In genomic region chr6:72283914-72284313, GRCm38 (mm10) we compare ENCODE assay signal across 10 mouse cellular contexts. TPM values are rescaled to one million over a fixed set of nuclear protein-coding genes. Genes with fewer than 3 reads are reported as not detected.
A peak's percentile ranks its signal among the peaks of the same experiment; 100 is the strongest.
DNase-seq lines count a peak whose midpoint lies in the region; TF ChIP-seq lines count a peak whose summit lies in the region.
"Had no signal": no experiment of that assay in that cellular context is flagged by ENCODE, and none has a peak within 500 bp of the region (broad histone marks: within the 10 kb centered on the region; RNA-seq: fewer than 3 reads in every experiment).

No protein-coding gene starts in this region.

- TF ChIP-seq CTCF in gastrocnemius, adult 2 months (IDR thresholded peaks at IDR 0.05) = peak; percentile 91; the same call in 1 of the 2 replicates

- H3K27me3 ChIP-seq in myocyte (ENCODE audit: control insufficient read depth, insufficient read depth, insufficient read length) = no peaks in the 10 kb centered on the region

- H3K79me2 ChIP-seq in myocyte (ENCODE audit: control insufficient read depth, insufficient read depth) = no peaks in the 10 kb centered on the region

- H3K27ac ChIP-seq in gastrocnemius, adult 2 months = no peak overlapping the region

- TF ChIP-seq POLR2A in myocyte (IDR thresholded peaks at IDR 0.05; ENCODE audit: insufficient read length, low read depth) = no peak

- no peak overlapping the region for H3K4me3 ChIP-seq in gastrocnemius, adult 2 months
- H3K4me3 ChIP-seq in myocyte = no peak overlapping the region

- no peak overlapping the region for H3ac ChIP-seq in myocyte (ENCODE audit: control insufficient read depth, insufficient read length)

- intact Hi-C loops in gastrocnemius, adult 2 months (cut with DNase I) = loop anchor here (2.0 to 5.0 kb wide), 3 partner anchors 35 to 123 kb away; partner anchors contain the start of gene Vamp8

- H3K4me2 ChIP-seq in myocyte (ENCODE audit: low read depth) = peak overlapping the region; percentile 37

- DNase-seq in gastrocnemius, adult 2 months = peak; percentile 44
- no peak for DNase-seq in gastrocnemius, adult 8-10 months (ENCODE audit: low spot score in 2 of 2)
- peak; percentile 28 for DNase-seq in ovary, postnatal 14 days (ENCODE audit: low spot score)
- DNase-seq in ovary, postnatal 10 days (ENCODE audit: low spot score) = no peak
- peak; percentile 52 for DNase-seq in ZHBTc4 (ENCODE audit: low read depth, low spot score)
- peak; percentile 54 for DNase-seq in kidney, adult 9 months
- no peak for DNase-seq in frontal cortex, postnatal 10 days (ENCODE audit: low spot score in 2 of 2)

- H3K36me3 ChIP-seq in myocyte (ENCODE audit: control insufficient read depth, insufficient read depth) = no peaks in the 10 kb centered on the region

TF ChIP-seq in myocyte, 11 proteins besides CTCF, POLR2A, EP300 and RAD21:
- TF ChIP-seq MYOD1 (IDR thresholded peaks at IDR 0.05; ENCODE audit: control insufficient read depth in 1 of 3, insufficient read length in 2 of 3, low read depth in 2 of 3) = no peak
- TF ChIP-seq USF1 (IDR thresholded peaks at IDR 0.05; ENCODE audit: low read depth) = no peak
- no peak for TF ChIP-seq POLR2AphosphoS2 (IDR thresholded peaks at IDR 0.05; ENCODE audit: insufficient read length, low read depth)
- TF ChIP-seq SRF (IDR thresholded peaks at IDR 0.05; ENCODE audit: control insufficient read depth, insufficient read length, low read depth) = no peak
- TF ChIP-seq REST (IDR thresholded peaks at IDR 0.05; ENCODE audit: insufficient read depth, insufficient read length) = no peak
- no peak for TF ChIP-seq TCF12 (IDR thresholded peaks at IDR 0.05; ENCODE audit: insufficient read depth, poor library complexity, severe bottlenecking)
- TF ChIP-seq MAX (IDR thresholded peaks at IDR 0.05; ENCODE audit: low read depth) = no peak
- TF ChIP-seq TCF3 (IDR thresholded peaks at IDR 0.05; ENCODE audit: insufficient read length, low read depth) = no peak
- no peak for TF ChIP-seq MYOG (IDR thresholded peaks at IDR 0.05; ENCODE audit: control insufficient read depth in 1 of 3, insufficient read depth in 1 of 3, insufficient read length in 2 of 3, low read depth in 2 of 3)
- TF ChIP-seq CEBPB (IDR thresholded peaks at IDR 0.05; ENCODE audit: insufficient read depth, poor library complexity, severe bottlenecking) = no peak
- TF ChIP-seq E2F4 (IDR thresholded peaks at IDR 0.05; ENCODE audit: insufficient read depth) = no peak

RNA-seq across cellular contexts. Expression of gene Sftpb, which starts 20.5 kb away (rescaled TPM):
- total RNA-seq in gastrocnemius, adult 2 months (2021) = not detected
- total RNA-seq in gastrocnemius, adult 8-10 months (2022) = not detected
- polyA plus RNA-seq in myocyte (2012; fragmentation: generic; extraction: Trizol) = not detected
- total RNA-seq: layer of hippocampus, adult 18-20 months had no signal
- polyA plus RNA-seq: neural tube, embryonic 14.5 days had no signal

RNA-seq across cellular contexts. Expression of gene Atoh8, which starts 48.5 kb away (rescaled TPM):
- total RNA-seq in gastrocnemius, adult 2 months (2021) = 1 to 10 TPM; 3.3 to 9.2 TPM
- total RNA-seq in gastrocnemius, adult 8-10 months (2022) = 1 to 10 TPM; 2.5 to 3.6 (median 3.2) TPM
- polyA plus RNA-seq in myocyte (2012; fragmentation: generic; extraction: Trizol) = 2.1 TPM

Comparison
In these comparisons a context has a peak if more than half of its experiments do, and no peak if none do; other contexts are left out.
1. DNase-seq: peak in gastrocnemius, adult 2 months (single experiment), ovary, postnatal 14 days (single experiment), ZHBTc4 (single experiment) and kidney, adult 9 months (single experiment); none in gastrocnemius, adult 8-10 months (0 of 2), ovary, postnatal 10 days (single experiment) and frontal cortex, postnatal 10 days (0 of 2).